Mouse (Mus musculus): ENCODE results near the gene Sh3gl2.

Gene Sh3gl2

GRCm38 (mm10) chr4:85232386-85233381, 27.8 kb downstream of the Sh3gl2 start:
- DNase-seq (ENCODE audit: low read depth, low spot score), result peak; percentile 32

- no peak for DNase-seq (ENCODE audit: low read depth, low spot score)
Observed at GRCm38 (mm10) chr4:85241675-85242074, 36.7 kb downstream of the Sh3gl2 start.

GRCm38 (mm10) chr4:85242562-85242961, 37.6 kb downstream of the Sh3gl2 start:
- no peak for DNase-seq (ENCODE audit: low read depth, low spot score)

- DNase-seq (ENCODE audit: low read depth, low spot score), result no peak
Observed at GRCm38 (mm10) chr4:85248673-85249072, 43.7 kb downstream of the Sh3gl2 start.

GRCm38 (mm10) chr4:85250271-85250670, 45.3 kb downstream of the Sh3gl2 start:
- DNase-seq (ENCODE audit: low read depth, low spot score), result no peak

GRCm38 (mm10) chr4:85250786-85251185, 45.9 kb downstream of the Sh3gl2 start:
- no peak for DNase-seq (ENCODE audit: low read depth, low spot score)

- no peak for DNase-seq (ENCODE audit: low read depth, low spot score)
Observed at GRCm38 (mm10) chr4:85255771-85256389, 51.0 kb downstream of the Sh3gl2 start.

- DNase-seq (ENCODE audit: low read depth, low spot score), result no peak
Observed at GRCm38 (mm10) chr4:85256461-85257202, 51.7 kb downstream of the Sh3gl2 start.

GRCm38 (mm10) chr4:85257771-85258341, 52.9 kb downstream of the Sh3gl2 start:
- no peak for DNase-seq (ENCODE audit: low read depth, low spot score)

GRCm38 (mm10) chr4:85260687-85261658, 56.0 kb downstream of the Sh3gl2 start:
- no peak for DNase-seq (ENCODE audit: low read depth, low spot score)

- DNase-seq (ENCODE audit: low read depth, low spot score), result peak; percentile 33
Observed at GRCm38 (mm10) chr4:85262146-85262545, 57.2 kb downstream of the Sh3gl2 start.

GRCm38 (mm10) chr4:85262606-85263005, 57.7 kb downstream of the Sh3gl2 start:
- no peak for DNase-seq (ENCODE audit: low read depth, low spot score)

- DNase-seq (ENCODE audit: low read depth, low spot score), result peak; percentile 13
Observed at GRCm38 (mm10) chr4:85267456-85267855, 62.5 kb downstream of the Sh3gl2 start.

- DNase-seq (ENCODE audit: low read depth, low spot score), result no peak
Observed at GRCm38 (mm10) chr4:85272877-85273276, 68.0 kb downstream of the Sh3gl2 start.

GRCm38 (mm10) chr4:85273452-85273851, 68.5 kb downstream of the Sh3gl2 start:
- DNase-seq (ENCODE audit: low read depth, low spot score), result no peak

GRCm38 (mm10) chr4:85283151-85283550, 78.2 kb downstream of the Sh3gl2 start:
- peak; percentile 96 for DNase-seq (ENCODE audit: low read depth, low spot score)

- no peak for DNase-seq (ENCODE audit: low read depth, low spot score)
Observed at GRCm38 (mm10) chr4:85289990-85290389, 85.1 kb downstream of the Sh3gl2 start.

- DNase-seq (ENCODE audit: low read depth, low spot score), result no peak
Observed at GRCm38 (mm10) chr4:85291296-85291695, 86.4 kb downstream of the Sh3gl2 start.

- no peak for DNase-seq (ENCODE audit: low read depth, low spot score)
Observed at GRCm38 (mm10) chr4:85293368-85293767, 88.4 kb downstream of the Sh3gl2 start.

GRCm38 (mm10) chr4:85300610-85301405, 95.9 kb downstream of the Sh3gl2 start:
- DNase-seq (ENCODE audit: low read depth, low spot score), result no peak
